Mouse (Mus musculus) heart, embryonic 11.5 days (tissue): ENCODE results near the gene Gprc5b. TPM values are rescaled to one million over a fixed set of nuclear protein-coding genes. Genes with fewer than 3 reads are reported as not detected.

Experiments
- ATAC-seq: fragments of 200-750 bp; cut with Nextera tagmentation; replicated peaks from 2 replicates; pipeline ENCODE4 v1.8.0; 2017; ENCODE audit warnings: moderate library complexity; ENCODE audit not compliant: insufficient number of reproducible peaks, low FRiP score, low TSS enrichment
- H3K27ac ChIP-seq: fragments of 300-500 bp; sonication (generic); 2 replicates; pipeline ENCODE4 v1.5.1; 2014; ENCODE audit warnings: mild to moderate bottlenecking, low read depth, low read length
- H3K27me3 ChIP-seq: fragments of 300-500 bp; sonication (generic); 2 replicates; pipeline ENCODE4 v1.6.1; 2014; ENCODE audit warnings: mild to moderate bottlenecking, low read length, mixed read lengths; ENCODE audit not compliant: control insufficient read depth, insufficient read depth
- H3K36me3 ChIP-seq: fragments of 300-500 bp; sonication (generic); 2 replicates; pipeline ENCODE4 v1.6.1; 2014; ENCODE audit warnings: mild to moderate bottlenecking, low read length, moderate library complexity, mixed read lengths; ENCODE audit not compliant: control insufficient read depth, insufficient read depth
- H3K4me1 ChIP-seq: fragments of 300-500 bp; sonication (generic); 2 replicates; pipeline ENCODE4 v1.6.1; 2014; ENCODE audit warnings: low read length; ENCODE audit not compliant: control insufficient read depth, insufficient read depth
- H3K4me2 ChIP-seq: fragments of 300-500 bp; sonication (generic); 2 replicates; pipeline ENCODE4 v1.6.1; 2014; ENCODE audit warnings: mild to moderate bottlenecking, moderate library complexity
- H3K4me3 ChIP-seq: fragments of 300-500 bp; sonication (generic); 2 replicates; pipeline ENCODE4 v1.5.1; 2014; ENCODE audit warnings: low read depth, low read length
- H3K9ac ChIP-seq: fragments of 300-500 bp; sonication (generic); 2 replicates; pipeline ENCODE4 v1.6.1; 2014; ENCODE audit warnings: mild to moderate bottlenecking, low read depth, low read length, moderate library complexity
- H3K9me3 ChIP-seq: fragments of 300-500 bp; sonication (generic); replicated peaks from 2 replicates; pipeline ENCODE4 v1.6.1; 2016; ENCODE audit warnings: low read length; ENCODE audit not compliant: control insufficient read depth
- WGBS: fragments of 180-500 bp; shearing (Covaris S2); extraction: QIAGEN DNeasy Blood & Tissue Kit; methylation state at CpG from one replicate; pipeline ENCODE4 v1.1.7; 2014; ENCODE audit not compliant: insufficient replicate concordance; 5-methylcytosine and 5-hydroxymethylcytosine counted together
- polyA plus RNA-seq: library from polyadenylated mRNA; unstranded; fragments of >200 nt; fragmentation: Nextera tagmentation; extraction: Ambion mirVana; gene quantifications from 2 replicates; pipeline ENCODE4 v1.2.1, GENCODE M21; 2014

The Gprc5b gene
- polyA plus RNA-seq: 4.1 and 5.7 TPM in 2 replicates

- H3K27me3 ChIP-seq: peaks cover 11% of the 10 kb centered on the region
- 2% methylated on average over 42 of the region's 44 CpGs for WGBS
- H3K27ac ChIP-seq: no peak within 1 kb of the TSS
- H3K4me2 ChIP-seq: peak within 1 kb of the TSS; percentile 91
- H3K4me1 ChIP-seq: peaks cover 8% of the 10 kb centered on the region; the same call in 1 of the 2 replicates
- H3K4me3 ChIP-seq: peak within 1 kb of the TSS; percentile 44
- H3K9ac ChIP-seq: peak within 1 kb of the TSS; percentile 72
- H3K36me3 ChIP-seq: no peaks in the 10 kb centered on the region
- no peaks in the 10 kb centered on the region for H3K9me3 ChIP-seq
- peak; percentile 83 for ATAC-seq
Observed at GRCm38 (mm10) chr7:118995007-118995406, at the start of gene Gprc5b. TSS of gene Gprc5b (minus strand) at chr7:118995211.

- Histone ChIP-seq H3K27me3 (0 out of 2 replicates have a peak, but pooled peaks cover 2% of the 10 kb centered on the region), H3K4me1 (no peaks in the 10 kb centered on the region), H3K27ac (no peak overlapping the region), H3K9me3 (no peaks in the 10 kb centered on the region), H3K36me3 (no peaks in the 10 kb centered on the region), H3K4me3 (no peak overlapping the region), H3K4me2 (no peak overlapping the region), H3K9ac (no peak overlapping the region)
- no peak for ATAC-seq
Observed at GRCm38 (mm10) chr7:119041502-119041901, 46.5 kb upstream of the Gprc5b start.

- Histone ChIP-seq H3K4me1 (no peaks in the 10 kb centered on the region), H3K27me3 (0 out of 2 replicates have a peak, but pooled peaks cover 5% of the 10 kb centered on the region), H3K9ac (no peak overlapping the region), H3K4me3 (no peak overlapping the region), H3K9me3 (no peaks in the 10 kb centered on the region), H3K27ac (no peak overlapping the region), H3K4me2 (no peak overlapping the region), H3K36me3 (no peaks in the 10 kb centered on the region)
- ATAC-seq: no peak
Observed at GRCm38 (mm10) chr7:119037581-119037980, 42.6 kb upstream of the Gprc5b start.

GRCm38 (mm10) chr7:119034243-119034961 is 39.4 kb upstream of the Gprc5b start:
- Histone ChIP-seq H3K27ac (no peak overlapping the region), H3K4me2 (no peak overlapping the region), H3K9ac (no peak overlapping the region), H3K36me3 (no peaks in the 10 kb centered on the region), H3K9me3 (no peaks in the 10 kb centered on the region), H3K4me3 (no peak overlapping the region), H3K27me3 (0 out of 2 replicates have a peak, but pooled peaks cover 3% of the 10 kb centered on the region), H3K4me1 (no peaks in the 10 kb centered on the region)
- 58% methylated on average over 15 of the region's 15 CpGs for WGBS
- ATAC-seq: no peak

GRCm38 (mm10) chr7:119023394-119023921 is 28.4 kb upstream of the Gprc5b start:
- H3K27ac ChIP-seq: no peak overlapping the region
- ATAC-seq: no peak
- no peak overlapping the region for H3K9ac ChIP-seq
- no peak overlapping the region for H3K4me2 ChIP-seq
- WGBS: 27% methylated on average over 17 of the region's 17 CpGs
- H3K27me3 ChIP-seq: peaks cover 2% of the 10 kb centered on the region; the same call in 1 of the 2 replicates
- no peaks in the 10 kb centered on the region for H3K9me3 ChIP-seq
- H3K36me3 ChIP-seq: no peaks in the 10 kb centered on the region
- H3K4me3 ChIP-seq: no peak overlapping the region
- no peaks in the 10 kb centered on the region for H3K4me1 ChIP-seq

GRCm38 (mm10) chr7:119022238-119023156 is 27.5 kb upstream of the Gprc5b start:
- WGBS: 74% methylated on average over 19 of the region's 19 CpGs
- peaks cover 2% of the 10 kb centered on the region; the same call in 1 of the 2 replicates for H3K27me3 ChIP-seq
- no peaks in the 10 kb centered on the region for H3K36me3 ChIP-seq
- no peak overlapping the region for H3K4me3 ChIP-seq
- H3K27ac ChIP-seq: no peak overlapping the region
- no peak overlapping the region for H3K9ac ChIP-seq
- no peak overlapping the region for H3K4me2 ChIP-seq
- no peaks in the 10 kb centered on the region for H3K4me1 ChIP-seq
- ATAC-seq: no peak
- no peaks in the 10 kb centered on the region for H3K9me3 ChIP-seq

- H3K27me3 ChIP-seq: peaks cover 4% of the 10 kb centered on the region; the same call in 1 of the 2 replicates
- 14% methylated on average over 4 of the region's 4 CpGs for WGBS
- H3K36me3 ChIP-seq: no peaks in the 10 kb centered on the region
- no peak overlapping the region for H3K4me2 ChIP-seq
- no peak overlapping the region for H3K9ac ChIP-seq
- no peak overlapping the region for H3K27ac ChIP-seq
- no peak for ATAC-seq
- no peak overlapping the region for H3K4me3 ChIP-seq
- H3K4me1 ChIP-seq: no peaks in the 10 kb centered on the region
- no peaks in the 10 kb centered on the region for H3K9me3 ChIP-seq
Observed at GRCm38 (mm10) chr7:119019537-119019936, 24.5 kb upstream of the Gprc5b start.

GRCm38 (mm10) chr7:119015736-119016135 is 20.7 kb upstream of the Gprc5b start:
- no peak overlapping the region for H3K4me3 ChIP-seq
- WGBS: 11% methylated on average over 3 of the region's 3 CpGs
- ATAC-seq: no peak

More at GRCm38 (mm10) chr7:119015736-119016135, 20.7 kb upstream of the Gprc5b start:
- Histone ChIP-seq H3K9ac (no peak overlapping the region), H3K36me3 (no peaks in the 10 kb centered on the region), H3K27me3 (peaks cover 2% of the 10 kb centered on the region; the same call in 1 of the 2 replicates), H3K9me3 (no peaks in the 10 kb centered on the region), H3K27ac (no peak overlapping the region), H3K4me1 (no peaks in the 10 kb centered on the region), H3K4me2 (no peak overlapping the region)
